Mouse (Mus musculus) limb, embryonic 10.5 days (tissue): Measurements from ENCODE around the gene Tppp. TPM values are rescaled to one million over a fixed set of nuclear protein-coding genes. Genes with fewer than 3 reads are reported as not detected.

ENCODE experiments used
- polyA plus RNA-seq: library from polyadenylated mRNA; unstranded; fragments of >200 nt; fragmentation: Nextera tagmentation; extraction: Ambion mirVana; gene quantifications from 2 replicates; pipeline ENCODE4 v1.2.1, GENCODE M21; 2016

Gene Tppp
- polyA plus RNA-seq, 1 experiment from 2014 or later = 0.20 TPM

Other genes starting within 250 kb of the Tppp start
- gene Nkd2, start 161.8 kb upstream of the Tppp start, polyA plus RNA-seq = 43.2 and 57.4 TPM in 2 replicates
- gene Trip13, start 71.6 kb upstream of the Tppp start, polyA plus RNA-seq = 80.2 and 81.1 TPM in 2 replicates
- gene Brd9, start 71.6 kb upstream of the Tppp start, polyA plus RNA-seq = 42.8 and 55.3 TPM in 2 replicates
- gene Zdhhc11, start 45.6 kb upstream of the Tppp start, polyA plus RNA-seq = not detected in 2 replicates
- gene Cep72, start 52.9 kb downstream of the Tppp start, polyA plus RNA-seq = 21.2 and 27.7 TPM in 2 replicates
- gene Slc9a3, start 112.0 kb downstream of the Tppp start, polyA plus RNA-seq = not detected in 2 replicates
- gene Exoc3, start 199.3 kb downstream of the Tppp start, polyA plus RNA-seq = 78.4 and 87.2 TPM in 2 replicates